Mouse (Mus musculus) gastrocnemius, postnatal 14 days (tissue): ENCODE results near the gene Spag7. TPM values are rescaled to one million over a fixed set of nuclear protein-coding genes. Genes with fewer than 3 reads are reported as not detected.
A peak's percentile ranks its signal among the peaks of the same experiment; 100 is the strongest.

Source experiments
- DNase-seq: peaks from one replicate; pipeline ENCODE4 v3.0.0; 2021; ENCODE audit warnings: mixed read lengths
- intact Hi-C: fragments of 180-260 bp; cut with DNase I; formaldehyde crosslinking; loops from one replicate; pipeline ENCODE4 v1.15.1; 2025; ENCODE audit warnings: low total_unique reads
- total RNA-seq, 2 experiments: library from RNA; stranded (reverse); gene quantifications; 2 replicates each; pipeline ENCODE4 v1.2.3; 2021

Spag7 gene
- total RNA-seq, 2 experiments from 2014 or later = 117 to 122 TPM

GRCm38 (mm10) chr11:70658942-70659341 is 10.3 kb downstream of the Spag7 start:
- intact Hi-C loops = no loop called here

GRCm38 (mm10) chr11:70658521-70658920 is 10.7 kb downstream of the Spag7 start:
- intact Hi-C loops = no loop called here

More at GRCm38 (mm10) chr11:70658942-70659341, 10.3 kb downstream of the Spag7 start:
- DNase-seq = no peak

GRCm38 (mm10) chr11:70657991-70658390 is 11.2 kb downstream of the Spag7 start:
- intact Hi-C loops = no loop called here
- no peak for DNase-seq

More at GRCm38 (mm10) chr11:70658521-70658920, 10.7 kb downstream of the Spag7 start:
- DNase-seq = no peak

- DNase-seq = no peak
Observed at GRCm38 (mm10) chr11:70657573-70657972, 11.6 kb downstream of the Spag7 start.

GRCm38 (mm10) chr11:70656964-70657363 is 12.3 kb downstream of the Spag7 start, which contains the start of gene Eno3:
Eno3 (plus strand) TSS chr11:70657202.
- intact Hi-C loops = no loop called here
- peak; percentile 80 for DNase-seq

More at GRCm38 (mm10) chr11:70657573-70657972, 11.6 kb downstream of the Spag7 start:
- intact Hi-C loops = no loop called here

GRCm38 (mm10) chr11:70656456-70656927 is 12.7 kb downstream of the Spag7 start:
- DNase-seq = peak; percentile 85
- intact Hi-C loops = no loop called here

- intact Hi-C loops = no loop called here
- DNase-seq = peak; percentile 84
Observed at GRCm38 (mm10) chr11:70655571-70656455, 13.4 kb downstream of the Spag7 start.

- intact Hi-C loops = no loop called here
- DNase-seq = peak; percentile 92
Observed at GRCm38 (mm10) chr11:70654923-70655570, 14.2 kb downstream of the Spag7 start.

- intact Hi-C loops = no loop called here
- DNase-seq = peak; percentile 84
Observed at GRCm38 (mm10) chr11:70654198-70654922, 14.9 kb downstream of the Spag7 start, which contains the start of gene Pfn1. Pfn1 (minus strand) TSS chr11:70654644.

GRCm38 (mm10) chr11:70653345-70654197 is 15.6 kb downstream of the Spag7 start:
- intact Hi-C loops = no loop called here
- DNase-seq = peak; percentile 70

- intact Hi-C loops = no loop called here
- no peak for DNase-seq
Observed at GRCm38 (mm10) chr11:70652884-70653344, 16.3 kb downstream of the Spag7 start.

GRCm38 (mm10) chr11:70652029-70652883 is 17.0 kb downstream of the Spag7 start:
- DNase-seq = no peak

GRCm38 (mm10) chr11:70651391-70651790 is 17.8 kb downstream of the Spag7 start:
- DNase-seq = no peak
- intact Hi-C loops = no loop called here

More at GRCm38 (mm10) chr11:70652029-70652883, 17.0 kb downstream of the Spag7 start:
- intact Hi-C loops = no loop called here

GRCm38 (mm10) chr11:70650322-70651175 is 18.7 kb downstream of the Spag7 start:
- DNase-seq = no peak
- intact Hi-C loops = no loop called here

GRCm38 (mm10) chr11:70649185-70649734 is 20.0 kb downstream of the Spag7 start:
- intact Hi-C loops = no loop called here
- DNase-seq = no peak

- no peak for DNase-seq
- intact Hi-C loops = no loop called here
Observed at GRCm38 (mm10) chr11:70648512-70648911, 20.7 kb downstream of the Spag7 start.
